ENCODE assay signal across 9 mouse cellular contexts in genomic region chrX:16450496-16451078, GRCm38 (mm10).
DNase-seq lines count a peak whose midpoint lies in the region; ATAC-seq and TF ChIP-seq lines count a peak whose summit lies in the region.
"Had no signal": no experiment of that assay in that cellular context is flagged by ENCODE, and none has a peak within 500 bp of the region (broad histone marks: within the 10 kb centered on the region; RNA-seq: fewer than 3 reads in every experiment).

No protein-coding gene starts in this region.

- H3K79me2 ChIP-seq in liver, adult 2 months (ENCODE audit: control insufficient read depth, insufficient read depth, low read length): no peaks in the 10 kb centered on the region

- H3K9me3 ChIP-seq in liver, embryonic 11.5 days (ENCODE audit: control insufficient read depth, low read length): no peaks in the 10 kb centered on the region
- no peaks in the 10 kb centered on the region for H3K9me3 ChIP-seq in kidney, embryonic 15.5 days (replicated peaks)
- H3K9me3 ChIP-seq in liver, postnatal 0 days (ENCODE audit: low read length): no peaks in the 10 kb centered on the region
- H3K9me3 ChIP-seq: liver, embryonic 13.5 days had no signal

- H3K4me2 ChIP-seq in liver, embryonic 11.5 days: no peak overlapping the region
- no peak overlapping the region for H3K4me2 ChIP-seq in kidney, embryonic 15.5 days
- no peak overlapping the region for H3K4me2 ChIP-seq in liver, postnatal 0 days (ENCODE audit: low read depth, low read length)
- H3K4me2 ChIP-seq: liver, embryonic 13.5 days had no signal

- H3K4me1 ChIP-seq in liver, adult 2 months (ENCODE audit: control insufficient read depth, insufficient read depth, low read length): no peaks in the 10 kb centered on the region
- H3K4me1 ChIP-seq in liver, embryonic 11.5 days (replicated peaks; ENCODE audit: control insufficient read depth, insufficient read depth, low read length): no peaks in the 10 kb centered on the region
- no peaks in the 10 kb centered on the region for H3K4me1 ChIP-seq in kidney, embryonic 15.5 days
- no peaks in the 10 kb centered on the region for H3K4me1 ChIP-seq in liver, postnatal 0 days (ENCODE audit: insufficient read depth)
- H3K4me1 ChIP-seq: liver, embryonic 13.5 days had no signal

- TF ChIP-seq CTCF in liver, adult 2 months (IDR thresholded peaks at IDR 0.05; ENCODE audit: low read depth, low read length): peak; percentile 47
- peak; percentile 59 for TF ChIP-seq CTCF in liver, postnatal 0 days (IDR thresholded peaks at IDR 0.05; ENCODE audit: low read depth)

- TF ChIP-seq POLR2A in liver, adult 2 months (IDR thresholded peaks at IDR 0.05; ENCODE audit: extremely low read depth, insufficient read depth, low read length): no peak

- no peak overlapping the region for H3K27ac ChIP-seq in liver, adult 2 months (replicated peaks; ENCODE audit: insufficient read depth, low read depth, low read length)
- no peak overlapping the region for H3K27ac ChIP-seq in liver, embryonic 11.5 days (ENCODE audit: low read depth, low read length)
- H3K27ac ChIP-seq in kidney, embryonic 15.5 days: no peak overlapping the region
- no peak overlapping the region for H3K27ac ChIP-seq in liver, postnatal 0 days (ENCODE audit: low read depth)
- H3K27ac ChIP-seq: liver, embryonic 13.5 days had no signal

- no peak for ATAC-seq in liver, embryonic 11.5 days (replicated peaks; ENCODE audit: low FRiP score)
- ATAC-seq in frontal cortex, adult (ENCODE audit: low TSS enrichment): peak; percentile 87
- peak; percentile 69; the same call in 1 of the 2 replicates for ATAC-seq in kidney, embryonic 15.5 days (replicated peaks; ENCODE audit: low FRiP score)
- ATAC-seq in liver, postnatal 0 days: peak; percentile 41; the same call in 1 of the 2 replicates

- peak; percentile 58 for DNase-seq in liver, adult 2 months (ENCODE audit: extremely low read depth, low read depth, low spot score)
- no peak for DNase-seq in liver, embryonic 11.5 days (ENCODE audit: low spot score)
- peak; percentile 10 for DNase-seq in cerebellum, adult 8-10 months
- DNase-seq in liver, postnatal 0 days: peak; percentile 17
- peak; percentile 40 to 57 for DNase-seq in right cerebral cortex, adult 2 months (ENCODE audit: low spot score in 2 of 2)
- no peak for DNase-seq in spleen, adult 12 weeks (ENCODE audit: low spot score)
- DNase-seq: liver, embryonic 13.5 days had no signal

- no peak for TF ChIP-seq EP300 in liver, postnatal 0 days (IDR thresholded peaks at IDR 0.05; ENCODE audit: low read depth)

- 0% methylated on average over 2 of the region's 2 CpGs for WGBS in liver, adult 2 months
- WGBS in liver, embryonic 11.5 days: 4% methylated on average over 2 of the region's 2 CpGs
- WGBS in kidney, embryonic 15.5 days: 4% methylated on average over 2 of the region's 2 CpGs
- 2% methylated on average over 2 of the region's 2 CpGs for WGBS in liver, postnatal 0 days (ENCODE audit: insufficient replicate concordance)

- no peaks in the 10 kb centered on the region for H3K36me3 ChIP-seq in liver, adult 2 months (ENCODE audit: control insufficient read depth, insufficient read depth, low read length)
- no peaks in the 10 kb centered on the region for H3K36me3 ChIP-seq in liver, embryonic 11.5 days (ENCODE audit: control insufficient read depth, insufficient read depth, low read length)
- H3K36me3 ChIP-seq in kidney, embryonic 15.5 days: no peaks in the 10 kb centered on the region
- no peaks in the 10 kb centered on the region for H3K36me3 ChIP-seq in liver, postnatal 0 days (replicated peaks; ENCODE audit: insufficient read depth, low read length)
- H3K36me3 ChIP-seq: liver, embryonic 13.5 days had no signal

- no peak overlapping the region for H3K4me3 ChIP-seq in liver, adult 2 months (ENCODE audit: insufficient read depth, low read depth, low read length)
- no peak overlapping the region for H3K4me3 ChIP-seq in liver, embryonic 11.5 days (ENCODE audit: low read depth, low read length)
- H3K4me3 ChIP-seq in kidney, embryonic 15.5 days (replicated peaks): no peak overlapping the region
- H3K4me3 ChIP-seq in liver, postnatal 0 days (ENCODE audit: low read depth, low read length): no peak overlapping the region
- H3K4me3 ChIP-seq: liver, embryonic 13.5 days had no signal

- H3K9ac ChIP-seq in liver, adult 2 months (ENCODE audit: low read depth, low read length): no peak overlapping the region
- no peak overlapping the region for H3K9ac ChIP-seq in liver, embryonic 11.5 days (ENCODE audit: low read depth, low read length)
- H3K9ac ChIP-seq in kidney, embryonic 15.5 days: no peak overlapping the region
- no peak overlapping the region for H3K9ac ChIP-seq in liver, postnatal 0 days (replicated peaks)
- H3K9ac ChIP-seq: liver, embryonic 13.5 days had no signal

- no peaks in the 10 kb centered on the region for H3K27me3 ChIP-seq in liver, adult 2 months (ENCODE audit: control insufficient read depth, insufficient read depth, low read length)
- no peaks in the 10 kb centered on the region for H3K27me3 ChIP-seq in liver, embryonic 11.5 days (replicated peaks; ENCODE audit: control insufficient read depth, insufficient read depth, low read length)
- no peaks in the 10 kb centered on the region for H3K27me3 ChIP-seq in kidney, embryonic 15.5 days
- no peaks in the 10 kb centered on the region for H3K27me3 ChIP-seq in liver, postnatal 0 days (ENCODE audit: insufficient read depth, low read length)
- H3K27me3 ChIP-seq: liver, embryonic 13.5 days had no signal

Comparison
In these comparisons a context has a peak if more than half of its experiments do, and no peak if none do; other contexts are left out.
1. DNase-seq: peak in liver, adult 2 months (single experiment), cerebellum, adult 8-10 months (single experiment), liver, postnatal 0 days (single experiment) and right cerebral cortex, adult 2 months (2 of 2); none in liver, embryonic 11.5 days (single experiment) and spleen, adult 12 weeks (single experiment).